Mouse (Mus musculus): ENCODE measurements around the gene Hist1h4i. TPM values are rescaled to one million over a fixed set of nuclear protein-coding genes. Genes with fewer than 3 reads are reported as not detected.
"Not testable (repeated sequence)": the region's sequence is repeated elsewhere in the genome, so short reads cannot be mapped to it uniquely, and the experiment has no call there.

Gene Hist1h4i
- 10 to 100 TPM; 64.2 to 71.4 TPM for total RNA-seq (2021)

DNA sequence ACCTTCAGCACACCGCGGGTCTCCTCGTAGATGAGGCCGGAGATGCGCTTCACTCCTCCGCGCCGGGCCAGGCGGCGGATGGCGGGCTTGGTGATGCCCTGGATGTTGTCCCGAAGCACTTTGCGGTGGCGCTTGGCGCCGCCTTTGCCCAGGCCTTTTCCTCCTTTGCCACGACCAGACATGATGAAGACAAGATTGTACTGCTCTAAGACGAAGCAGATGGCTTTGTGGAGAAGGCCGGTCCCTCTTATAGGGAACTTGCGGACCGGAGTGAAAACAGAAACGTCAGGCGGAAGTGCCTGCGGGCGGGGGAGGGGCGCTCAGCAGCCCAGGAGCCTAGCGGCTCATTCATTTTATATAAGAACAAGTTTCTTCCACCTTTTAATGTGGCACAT is at the start of gene Hist1h4i:
Hist1h4i (minus strand) TSS at position 221 of the 395 bp plus-strand sequence.
- DNase-seq (ENCODE audit: extremely low spot score in 1 of 2, low spot score in 1 of 2) = peak; percentile 98 to 99

GRCm38 (mm10) chr13:22084140-22084539 is 43.0 kb upstream of the Hist1h4i start, which contains the start of gene Vmn1r188:
Vmn1r188 (plus strand) TSS chr13:22084440.
- DNase-seq (ENCODE audit: extremely low spot score in 1 of 2, low spot score in 1 of 2) = not testable (repeated sequence)

- no peak for DNase-seq (ENCODE audit: extremely low spot score in 1 of 2, low spot score in 1 of 2)
Observed at GRCm38 (mm10) chr13:22063468-22063867, 22.3 kb upstream of the Hist1h4i start.

- no peak for DNase-seq (ENCODE audit: extremely low spot score in 1 of 2, low spot score in 1 of 2)
Observed at GRCm38 (mm10) chr13:22061422-22061821, 20.3 kb upstream of the Hist1h4i start.

- no peak for DNase-seq (ENCODE audit: extremely low spot score in 1 of 2, low spot score in 1 of 2)
Observed at GRCm38 (mm10) chr13:22053754-22054153, 12.6 kb upstream of the Hist1h4i start.

DNA sequence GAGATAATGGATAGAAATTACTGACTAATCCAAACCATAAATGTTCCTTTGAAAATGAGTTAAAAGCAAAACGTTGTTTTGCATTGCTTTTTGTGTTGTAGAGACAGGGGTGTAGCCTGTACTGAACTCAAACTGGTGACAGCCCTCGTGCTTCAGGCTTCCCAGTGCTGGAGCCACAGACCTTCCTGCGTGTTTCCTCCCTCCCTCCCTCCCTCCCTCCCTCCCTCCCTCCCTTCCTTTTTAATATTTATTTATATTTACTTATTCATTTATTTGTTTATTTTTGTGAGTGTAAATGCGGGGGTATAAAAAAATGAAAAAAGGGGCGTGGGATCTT is 10.3 kb upstream of the Hist1h4i start:
- no peak for DNase-seq (ENCODE audit: extremely low spot score in 1 of 2, low spot score in 1 of 2)

GRCm38 (mm10) chr13:22050591-22051522 is 9.7 kb upstream of the Hist1h4i start:
- peak; percentile 84 to 86 for DNase-seq (ENCODE audit: extremely low spot score in 1 of 2, low spot score in 1 of 2)

DNA sequence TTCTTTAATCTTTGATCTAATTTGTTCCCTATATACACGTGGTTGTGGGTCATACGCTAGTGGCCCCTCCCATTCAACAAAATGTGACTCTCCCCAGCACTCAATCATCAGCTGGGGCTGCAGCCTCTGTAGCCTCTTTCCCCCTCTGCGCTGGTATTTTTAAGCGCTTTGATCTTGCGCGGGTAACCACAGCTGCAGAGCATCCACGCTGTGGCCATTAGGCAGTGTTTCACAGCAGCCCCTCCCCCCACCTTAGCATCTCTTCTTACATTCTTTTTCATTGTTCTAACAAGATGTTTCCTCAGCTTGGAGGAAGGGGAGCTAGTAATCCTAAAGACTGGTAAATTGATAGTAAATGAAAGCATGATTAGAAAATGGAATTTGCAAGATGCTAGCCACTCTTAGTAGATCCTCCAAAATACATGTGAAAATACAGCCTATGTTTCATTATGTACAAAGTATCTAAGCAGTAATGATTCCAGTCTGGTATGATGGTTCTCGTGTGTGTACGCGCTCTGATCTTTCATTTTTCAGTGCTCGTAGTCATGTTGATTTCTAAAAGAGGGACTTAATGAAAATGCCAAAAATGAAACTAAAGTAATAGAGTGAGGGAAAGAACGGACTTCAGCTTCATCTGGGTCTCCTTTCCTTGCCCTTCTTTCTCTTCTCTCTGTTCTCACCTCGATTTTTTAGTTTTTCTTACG is 8.7 kb upstream of the Hist1h4i start:
- DNase-seq (ENCODE audit: extremely low spot score in 1 of 2, low spot score in 1 of 2) = peak in 1 of 2 experiments; percentile 30

GRCm38 (mm10) chr13:22049041-22049440 is 7.9 kb upstream of the Hist1h4i start:
- no peak for DNase-seq (ENCODE audit: extremely low spot score in 1 of 2, low spot score in 1 of 2)

DNA sequence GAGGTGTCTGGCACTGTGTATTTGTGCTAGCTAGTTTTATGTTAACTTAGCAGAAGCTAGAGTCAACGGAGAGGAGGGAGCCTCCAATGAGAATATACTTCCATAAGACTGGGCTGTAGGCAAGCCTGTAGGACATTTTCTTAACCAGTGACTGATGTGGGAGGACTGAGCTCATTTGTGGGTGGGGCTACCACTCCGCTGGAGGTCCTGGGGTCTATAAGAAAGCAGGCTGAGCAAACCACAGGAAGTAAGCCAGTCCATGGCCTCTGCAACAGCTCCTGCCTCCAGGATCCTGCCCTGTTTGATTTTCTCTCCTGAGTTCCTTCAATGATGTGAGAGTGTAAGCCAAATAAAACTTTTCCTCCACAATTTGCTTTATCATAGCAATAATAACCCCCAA is 4.1 kb upstream of the Hist1h4i start:
- no peak for DNase-seq (ENCODE audit: extremely low spot score in 1 of 2, low spot score in 1 of 2)

GRCm38 (mm10) chr13:22044432-22045155 is 3.4 kb upstream of the Hist1h4i start:
- DNase-seq (ENCODE audit: extremely low spot score in 1 of 2, low spot score in 1 of 2) = no peak

DNA sequence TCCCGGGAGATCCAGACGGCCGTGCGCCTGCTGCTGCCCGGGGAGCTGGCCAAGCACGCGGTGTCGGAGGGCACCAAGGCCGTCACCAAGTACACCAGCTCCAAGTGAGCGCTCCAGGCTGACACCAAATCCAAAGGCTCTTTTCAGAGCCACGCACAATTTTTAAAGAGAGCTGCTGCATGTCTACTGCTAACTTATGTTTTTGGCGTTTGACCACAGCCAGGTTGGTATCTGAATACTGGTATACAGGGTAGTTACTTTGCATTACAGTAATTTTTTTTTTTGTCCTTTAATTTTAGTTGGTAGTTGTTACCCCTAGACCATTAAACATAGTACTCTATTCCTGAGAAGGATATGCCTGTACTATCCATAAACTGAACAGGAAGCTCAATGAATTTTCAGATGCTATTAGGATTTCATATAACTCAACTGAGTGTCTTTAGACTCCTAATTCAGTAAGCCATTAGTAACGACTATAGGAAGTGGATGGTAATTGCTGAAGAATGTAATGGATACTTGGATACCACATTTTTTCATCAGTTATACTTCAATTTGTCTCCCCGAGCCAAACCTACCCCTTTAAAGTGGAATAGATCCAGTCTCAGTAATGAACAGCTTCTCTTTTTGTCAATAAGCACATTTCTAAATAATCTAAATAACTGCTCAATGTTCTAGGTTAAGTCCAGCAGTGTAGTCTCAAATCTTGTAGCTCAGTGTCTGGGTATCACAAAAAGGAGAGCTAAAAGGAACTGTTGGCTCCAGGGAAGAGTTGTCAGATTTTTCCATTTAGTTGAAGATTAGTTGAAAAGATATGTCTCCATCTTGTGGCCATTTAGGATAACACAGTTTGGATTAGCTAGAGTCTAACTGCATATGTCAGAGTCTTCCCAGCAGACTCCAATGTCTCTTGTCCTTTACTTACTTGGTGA is 2.6 kb upstream of the Hist1h4i start:
- DNase-seq (ENCODE audit: extremely low spot score in 1 of 2, low spot score in 1 of 2) = no peak

DNA sequence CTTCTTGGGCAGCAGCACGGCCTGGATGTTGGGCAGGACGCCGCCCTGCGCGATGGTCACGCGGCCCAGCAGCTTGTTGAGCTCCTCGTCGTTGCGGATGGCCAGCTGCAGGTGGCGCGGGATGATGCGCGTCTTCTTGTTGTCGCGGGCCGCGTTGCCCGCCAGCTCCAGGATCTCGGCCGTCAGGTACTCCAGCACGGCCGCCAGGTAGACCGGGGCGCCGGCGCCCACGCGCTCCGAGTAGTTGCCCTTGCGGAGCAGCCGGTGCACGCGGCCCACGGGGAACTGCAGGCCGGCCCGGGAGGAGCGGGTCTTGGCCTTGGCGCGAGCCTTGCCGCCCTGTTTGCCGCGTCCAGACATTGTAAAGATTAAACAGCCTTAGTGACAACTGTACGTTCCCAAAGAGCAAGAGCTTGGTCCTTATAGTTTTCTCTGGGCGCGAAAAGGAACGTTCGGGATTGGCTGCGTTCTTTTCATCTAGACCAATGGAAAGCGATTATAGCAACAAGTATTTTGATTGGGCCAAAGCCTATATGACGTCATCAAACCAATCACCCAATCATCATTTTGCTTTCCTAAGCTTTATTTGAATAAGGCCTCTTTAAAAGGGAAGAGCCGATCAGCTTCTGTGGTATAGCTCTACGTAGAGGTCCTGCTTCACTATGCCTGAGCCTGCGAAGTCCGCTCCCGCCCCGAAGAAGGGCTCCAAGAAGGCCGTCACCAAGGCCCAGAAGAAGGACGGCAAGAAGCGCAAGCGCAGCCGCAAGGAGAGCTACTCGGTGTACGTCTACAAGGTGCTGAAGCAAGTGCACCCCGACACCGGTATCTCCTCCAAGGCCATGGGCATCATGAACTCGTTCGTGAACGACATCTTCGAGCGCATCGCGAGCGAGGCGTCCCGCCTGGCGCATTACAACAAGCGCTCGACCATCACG is 1.7 kb upstream of the Hist1h4i start, which contains the start of the genes Hist1h2ag and Hist1h2bj:
Hist1h2ag (minus strand) TSS at position 377 of the 935 bp plus-strand sequence.
Hist1h2bj (plus strand) TSS at position 647 of the 935 bp plus-strand sequence.
- peak; percentile 47 to 58 for DNase-seq (ENCODE audit: extremely low spot score in 1 of 2, low spot score in 1 of 2)

- no peak for DNase-seq (ENCODE audit: extremely low spot score in 1 of 2, low spot score in 1 of 2)
Observed at GRCm38 (mm10) chr13:22041651-22042567, 747 bp upstream of the Hist1h4i start.

GRCm38 (mm10) chr13:22040464-22041141 is 559 bp downstream of the Hist1h4i start:
- DNase-seq (ENCODE audit: extremely low spot score in 1 of 2, low spot score in 1 of 2) = no peak

DNA sequence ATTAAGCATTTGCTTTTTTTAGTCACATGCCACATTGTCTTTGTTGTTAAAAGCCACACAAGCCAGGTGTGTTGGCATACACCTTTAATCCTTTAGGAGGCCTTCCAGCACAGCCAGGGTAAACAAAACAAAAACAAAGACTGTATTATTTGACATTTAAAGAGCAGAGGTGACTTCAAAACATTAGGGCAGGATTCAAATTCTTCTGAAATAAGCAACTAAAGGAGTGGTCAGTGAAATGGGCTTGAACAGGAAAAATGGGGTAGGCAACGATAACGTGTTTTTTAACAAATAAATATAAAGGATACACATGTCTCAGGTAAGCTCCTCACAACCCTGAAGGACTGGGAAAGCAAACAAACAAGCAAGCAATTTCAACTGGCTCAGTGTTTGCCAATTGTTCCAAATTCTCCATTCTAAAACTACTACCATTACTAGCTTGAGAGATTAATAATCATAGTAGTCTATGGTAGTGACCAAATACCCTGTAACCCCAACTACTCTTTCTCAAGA is 1.2 kb downstream of the Hist1h4i start:
- DNase-seq (ENCODE audit: extremely low spot score in 1 of 2, low spot score in 1 of 2) = no peak

GRCm38 (mm10) chr13:22039364-22039763 is 1.8 kb downstream of the Hist1h4i start:
- no peak for DNase-seq (ENCODE audit: extremely low spot score in 1 of 2, low spot score in 1 of 2)
